Mouse (Mus musculus): ENCODE results near the gene Prdm5. TPM values are rescaled to one million over a fixed set of nuclear protein-coding genes. Genes with fewer than 3 reads are reported as not detected.

Prdm5 gene
- polyA plus RNA-seq, 1 experiment from 2014 or later, result 4.4 TPM

GRCm38 (mm10) chr6:65765752-65766397 is 12.9 kb upstream of the Prdm5 start:
- Histone ChIP-seq H3K27ac (ENCODE audit: low read depth, low read length) (no peak overlapping the region), H3K9me3 (ENCODE audit: control insufficient read depth, low read length) (no peaks in the 10 kb centered on the region), H3K27me3 (ENCODE audit: control insufficient read depth, insufficient read depth, low read length) (no peaks in the 10 kb centered on the region), H3K4me1 (ENCODE audit: control insufficient read depth, insufficient read depth, low read length) (no peaks in the 10 kb centered on the region), H3K4me2 (ENCODE audit: low read depth, low read length) (no peak overlapping the region), H3K36me3 (ENCODE audit: control insufficient read depth, insufficient read depth, low read length) (no peaks in the 10 kb centered on the region), H3K9ac (replicated peaks; ENCODE audit: low read depth, low read length) (no peak overlapping the region), H3K4me3 (ENCODE audit: low read depth, low read length) (no peak overlapping the region)
- ATAC-seq (ENCODE audit: low read depth), result no peak
- WGBS, result 71% methylated on average over 13 of the region's 13 CpGs

- Histone ChIP-seq H3K9me3 (ENCODE audit: control insufficient read depth, low read length) (no peaks in the 10 kb centered on the region), H3K9ac (replicated peaks; ENCODE audit: low read depth, low read length) (no peak overlapping the region), H3K27me3 (ENCODE audit: control insufficient read depth, insufficient read depth, low read length) (no peaks in the 10 kb centered on the region), H3K4me3 (ENCODE audit: low read depth, low read length) (no peak overlapping the region), H3K4me2 (ENCODE audit: low read depth, low read length) (no peak overlapping the region), H3K4me1 (ENCODE audit: control insufficient read depth, insufficient read depth, low read length) (no peaks in the 10 kb centered on the region), H3K36me3 (ENCODE audit: control insufficient read depth, insufficient read depth, low read length) (no peaks in the 10 kb centered on the region), H3K27ac (ENCODE audit: low read depth, low read length) (no peak overlapping the region)
- WGBS, result 89% methylated on average over 5 of the region's 5 CpGs
- no peak for ATAC-seq (ENCODE audit: low read depth)
These were observed 10.9 kb upstream of the Prdm5 start for GRCm38 (mm10) chr6:65767911-65768310.

- Histone ChIP-seq H3K9me3 (ENCODE audit: control insufficient read depth, low read length) (no peaks in the 10 kb centered on the region), H3K36me3 (ENCODE audit: control insufficient read depth, insufficient read depth, low read length) (no peaks in the 10 kb centered on the region), H3K27me3 (ENCODE audit: control insufficient read depth, insufficient read depth, low read length) (no peaks in the 10 kb centered on the region), H3K4me2 (ENCODE audit: low read depth, low read length) (no peak overlapping the region), H3K4me3 (ENCODE audit: low read depth, low read length) (no peak overlapping the region), H3K9ac (replicated peaks; ENCODE audit: low read depth, low read length) (no peak overlapping the region), H3K27ac (ENCODE audit: low read depth, low read length) (no peak overlapping the region), H3K4me1 (ENCODE audit: control insufficient read depth, insufficient read depth, low read length) (no peaks in the 10 kb centered on the region)
- ATAC-seq (ENCODE audit: low read depth), result no peak
- WGBS, result 94% methylated on average over 4 of the region's 4 CpGs
These were observed 5.2 kb upstream of the Prdm5 start for GRCm38 (mm10) chr6:65773566-65773965.

GRCm38 (mm10) chr6:65779689-65780233 is 973 bp downstream of the Prdm5 start:
- H3K4me3 ChIP-seq (ENCODE audit: low read depth, low read length), result peak overlapping the region; percentile 51; the same call in 1 of the 2 replicates
- no peak overlapping the region for H3K9ac ChIP-seq (replicated peaks; ENCODE audit: low read depth, low read length)
- H3K27me3 ChIP-seq (ENCODE audit: control insufficient read depth, insufficient read depth, low read length), result no peaks in the 10 kb centered on the region
- H3K36me3 ChIP-seq (ENCODE audit: control insufficient read depth, insufficient read depth, low read length), result no peaks in the 10 kb centered on the region
- H3K27ac ChIP-seq (ENCODE audit: low read depth, low read length), result no peak overlapping the region
- peak overlapping the region; percentile 74 for H3K4me2 ChIP-seq (ENCODE audit: low read depth, low read length)
- ATAC-seq (ENCODE audit: low read depth), result no peak
- H3K9me3 ChIP-seq (ENCODE audit: control insufficient read depth, low read length), result no peaks in the 10 kb centered on the region
- 89% methylated on average over 4 of the region's 4 CpGs for WGBS
- H3K4me1 ChIP-seq (ENCODE audit: control insufficient read depth, insufficient read depth, low read length), result 0 out of 2 replicates have a peak, but pooled peaks cover 3% of the 10 kb centered on the region

DNA sequence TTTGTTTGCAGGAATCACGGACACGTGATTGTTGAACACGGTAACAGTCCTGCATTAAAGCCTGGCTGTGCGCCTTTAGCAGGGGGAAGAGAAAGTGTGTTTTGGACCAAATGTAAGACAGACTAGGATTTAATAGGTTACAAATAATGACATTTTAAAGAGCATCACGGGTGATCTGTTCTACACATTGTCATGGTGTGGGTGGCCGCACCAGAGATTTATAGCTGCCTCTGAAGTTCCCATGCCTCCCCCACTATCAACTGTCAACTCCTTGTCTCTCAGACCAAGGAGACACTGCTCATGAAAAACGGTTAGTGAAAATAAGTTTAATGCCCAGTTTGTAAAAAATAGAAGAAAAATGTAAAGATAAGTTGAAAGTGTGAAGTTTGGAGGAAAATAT is 2.7 kb downstream of the Prdm5 start:
- no peak overlapping the region for H3K9ac ChIP-seq (replicated peaks; ENCODE audit: low read depth, low read length)
- H3K27ac ChIP-seq (ENCODE audit: low read depth, low read length), result no peak overlapping the region
- no peaks in the 10 kb centered on the region for H3K27me3 ChIP-seq (ENCODE audit: control insufficient read depth, insufficient read depth, low read length)
- no peaks in the 10 kb centered on the region for H3K9me3 ChIP-seq (ENCODE audit: control insufficient read depth, low read length)
- H3K4me1 ChIP-seq (ENCODE audit: control insufficient read depth, insufficient read depth, low read length), result 0 out of 2 replicates have a peak, but pooled peaks cover 3% of the 10 kb centered on the region
- ATAC-seq (ENCODE audit: low read depth), result no peak
- WGBS, result 29% methylated on average over 7 of the region's 7 CpGs
- H3K4me2 ChIP-seq (ENCODE audit: low read depth, low read length), result no peak overlapping the region
- H3K4me3 ChIP-seq (ENCODE audit: low read depth, low read length), result no peak overlapping the region
- no peaks in the 10 kb centered on the region for H3K36me3 ChIP-seq (ENCODE audit: control insufficient read depth, insufficient read depth, low read length)

DNA sequence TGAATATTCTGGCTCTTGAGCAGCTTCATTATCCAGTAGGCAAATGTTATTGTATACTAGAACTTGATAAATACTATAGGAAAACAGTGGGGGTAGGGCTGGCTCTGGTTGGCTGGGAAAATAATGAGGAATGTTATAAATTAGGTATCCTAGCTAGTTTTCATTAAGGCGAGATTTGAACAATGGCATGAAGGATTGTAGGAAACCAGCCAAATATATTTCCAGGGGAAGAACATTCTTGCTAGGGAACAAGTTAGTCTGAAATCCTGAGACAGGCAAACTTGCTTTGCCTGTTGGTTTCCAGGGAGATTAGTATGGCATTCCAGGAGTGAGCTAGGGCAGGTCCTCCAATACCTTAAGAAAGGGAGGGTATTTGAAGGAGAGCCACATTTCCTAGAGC is 4.9 kb downstream of the Prdm5 start:
- H3K4me2 ChIP-seq (ENCODE audit: low read depth, low read length), result no peak overlapping the region
- H3K9me3 ChIP-seq (ENCODE audit: control insufficient read depth, low read length), result no peaks in the 10 kb centered on the region
- H3K27ac ChIP-seq (ENCODE audit: low read depth, low read length), result no peak overlapping the region
- H3K4me1 ChIP-seq (ENCODE audit: control insufficient read depth, insufficient read depth, low read length), result 0 out of 2 replicates have a peak, but pooled peaks cover 3% of the 10 kb centered on the region
- H3K9ac ChIP-seq (replicated peaks; ENCODE audit: low read depth, low read length), result no peak overlapping the region
- no peaks in the 10 kb centered on the region for H3K36me3 ChIP-seq (ENCODE audit: control insufficient read depth, insufficient read depth, low read length)
- H3K4me3 ChIP-seq (ENCODE audit: low read depth, low read length), result no peak overlapping the region
- no peak for ATAC-seq (ENCODE audit: low read depth)
- H3K27me3 ChIP-seq (ENCODE audit: control insufficient read depth, insufficient read depth, low read length), result no peaks in the 10 kb centered on the region
- WGBS, result 74% methylated on average over 1 of the region's 1 CpGs

GRCm38 (mm10) chr6:65792923-65793322 is 14.1 kb downstream of the Prdm5 start:
- no peak for ATAC-seq (ENCODE audit: low read depth)
- H3K27ac ChIP-seq (ENCODE audit: low read depth, low read length), result no peak overlapping the region

GRCm38 (mm10) chr6:65796552-65796951 is 17.8 kb downstream of the Prdm5 start:
- ATAC-seq (ENCODE audit: low read depth), result no peak
- Histone ChIP-seq H3K27ac (ENCODE audit: low read depth, low read length) (no peak overlapping the region), H3K36me3 (ENCODE audit: control insufficient read depth, insufficient read depth, low read length) (no peaks in the 10 kb centered on the region), H3K9ac (replicated peaks; ENCODE audit: low read depth, low read length) (no peak overlapping the region), H3K4me3 (ENCODE audit: low read depth, low read length) (no peak overlapping the region), H3K27me3 (ENCODE audit: control insufficient read depth, insufficient read depth, low read length) (no peaks in the 10 kb centered on the region), H3K4me1 (ENCODE audit: control insufficient read depth, insufficient read depth, low read length) (no peaks in the 10 kb centered on the region), H3K4me2 (ENCODE audit: low read depth, low read length) (no peak overlapping the region), H3K9me3 (ENCODE audit: control insufficient read depth, low read length) (no peaks in the 10 kb centered on the region)
- 86% methylated on average over 3 of the region's 3 CpGs for WGBS

More at GRCm38 (mm10) chr6:65792923-65793322, 14.1 kb downstream of the Prdm5 start:
- Histone ChIP-seq H3K4me2 (ENCODE audit: low read depth, low read length) (no peak overlapping the region), H3K27me3 (ENCODE audit: control insufficient read depth, insufficient read depth, low read length) (no peaks in the 10 kb centered on the region), H3K9ac (replicated peaks; ENCODE audit: low read depth, low read length) (no peak overlapping the region), H3K36me3 (ENCODE audit: control insufficient read depth, insufficient read depth, low read length) (no peaks in the 10 kb centered on the region), H3K4me3 (ENCODE audit: low read depth, low read length) (no peak overlapping the region), H3K4me1 (ENCODE audit: control insufficient read depth, insufficient read depth, low read length) (no peaks in the 10 kb centered on the region), H3K9me3 (ENCODE audit: control insufficient read depth, low read length) (no peaks in the 10 kb centered on the region)
- 86% methylated on average over 2 of the region's 2 CpGs for WGBS

- Histone ChIP-seq H3K27ac (ENCODE audit: low read depth, low read length) (no peak overlapping the region), H3K9me3 (ENCODE audit: control insufficient read depth, low read length) (no peaks in the 10 kb centered on the region), H3K4me1 (ENCODE audit: control insufficient read depth, insufficient read depth, low read length) (no peaks in the 10 kb centered on the region), H3K9ac (replicated peaks; ENCODE audit: low read depth, low read length) (no peak overlapping the region), H3K4me3 (ENCODE audit: low read depth, low read length) (no peak overlapping the region), H3K27me3 (ENCODE audit: control insufficient read depth, insufficient read depth, low read length) (no peaks in the 10 kb centered on the region), H3K4me2 (ENCODE audit: low read depth, low read length) (no peak overlapping the region), H3K36me3 (ENCODE audit: control insufficient read depth, insufficient read depth, low read length) (no peaks in the 10 kb centered on the region)
- WGBS, result 69% methylated on average over 2 of the region's 2 CpGs
- no peak for ATAC-seq (ENCODE audit: low read depth)
These were observed 18.5 kb downstream of the Prdm5 start for GRCm38 (mm10) chr6:65797276-65797675.

All from neural tube, embryonic 14.5 days (tissue).